Mouse (Mus musculus) kidney, postnatal 0 days (tissue): ENCODE measurements around the gene Zp1. TPM values are rescaled to one million over a fixed set of nuclear protein-coding genes. Genes with fewer than 3 reads are reported as not detected.

ENCODE experiments used
- ATAC-seq: fragments of 200-750 bp; cut with Nextera tagmentation; replicated peaks from 2 replicates; pipeline ENCODE4 v1.8.0; 2017; ENCODE audit warnings: low read depth, moderate number of reproducible peaks, moderate TSS enrichment, moderate library complexity; ENCODE audit not compliant: low FRiP score
- DNase-seq: peaks from one replicate; pipeline ENCODE4 v3.0.0-alpha.2; 2016; ENCODE audit warnings: low spot score
- H3K27ac ChIP-seq: fragments of 300-500 bp; sonication (generic); 2 replicates; pipeline ENCODE4 v1.5.1; 2014; ENCODE audit warnings: mild to moderate bottlenecking
- H3K27me3 ChIP-seq: fragments of 300-500 bp; sonication (generic); 2 replicates; pipeline ENCODE4 v1.6.1; 2014; ENCODE audit warnings: low read length, mixed read lengths; ENCODE audit not compliant: insufficient read depth
- H3K36me3 ChIP-seq: fragments of 300-500 bp; sonication (generic); 2 replicates; pipeline ENCODE4 v1.6.1; 2014; ENCODE audit warnings: low read length, mixed read lengths; ENCODE audit not compliant: insufficient read depth
- H3K4me1 ChIP-seq: fragments of 300-500 bp; sonication (generic); replicated peaks from 2 replicates; pipeline ENCODE4 v1.6.1; 2014; ENCODE audit warnings: antibody characterized with exemption, low read length, mixed read lengths; ENCODE audit not compliant: insufficient read depth
- H3K4me2 ChIP-seq: fragments of 300-500 bp; sonication (generic); 2 replicates; pipeline ENCODE4 v1.6.1; 2014; ENCODE audit warnings: mild to moderate bottlenecking, low read length, moderate library complexity, mixed read lengths
- H3K4me3 ChIP-seq: fragments of 300-500 bp; sonication (generic); replicated peaks from 2 replicates; pipeline ENCODE4 v1.5.1; 2014; ENCODE audit warnings: low read depth, low read length
- H3K9ac ChIP-seq: fragments of 300-500 bp; sonication (generic); 2 replicates; pipeline ENCODE4 v1.6.1; 2014; ENCODE audit warnings: low read depth, low read length
- H3K9me3 ChIP-seq: fragments of 300-500 bp; sonication (generic); replicated peaks from 2 replicates; pipeline ENCODE4 v1.6.1; 2016; ENCODE audit warnings: low read length, inconsistent platforms, mixed read lengths
- CTCF ChIP-seq: IDR thresholded peaks from 2 replicates; pipeline ENCODE4 v1.5.1; 2016; ENCODE audit warnings: antibody characterized with exemption, low read depth, mild to moderate bottlenecking, moderate library complexity
- WGBS: fragments of 180-500 bp; shearing (Covaris S2); extraction: QIAGEN DNeasy Blood & Tissue Kit; methylation state at CpG from one replicate; pipeline ENCODE4 v1.1.7; 2014; 5-methylcytosine and 5-hydroxymethylcytosine counted together
- polyA plus RNA-seq: library from polyadenylated mRNA; unstranded; fragments of >200 nt; fragmentation: Nextera tagmentation; extraction: Ambion mirVana; gene quantifications from 2 replicates; pipeline ENCODE4 v1.2.1, GENCODE M21; 2015

Zp1 gene
- polyA plus RNA-seq, 1 experiment from 2014 or later = not detected

GRCm38 (mm10) chr19:10949558-10949957 is 29.1 kb upstream of the Zp1 start:
- 0 out of 2 replicates have a peak, but pooled peaks cover 6% of the 10 kb centered on the region for H3K36me3 ChIP-seq
- peak overlapping the region; percentile 17 for H3K4me3 ChIP-seq
- H3K27ac ChIP-seq = no peak overlapping the region; the same call in 1 of the 2 replicates
- no peak for TF ChIP-seq CTCF
- no peaks in the 10 kb centered on the region for H3K9me3 ChIP-seq
- DNase-seq (no peak), ATAC-seq (no peak)
- H3K27me3 ChIP-seq = no peaks in the 10 kb centered on the region
- peak overlapping the region; percentile 52 for H3K4me2 ChIP-seq
- peak overlapping the region; percentile 47; the same call in 1 of the 2 replicates for H3K9ac ChIP-seq
- WGBS = 28% methylated on average over 9 of the region's 9 CpGs
- H3K4me1 ChIP-seq = peaks cover 15% of the 10 kb centered on the region

- Histone ChIP-seq H3K4me1 (peaks cover 15% of the 10 kb centered on the region), H3K36me3 (peaks cover 10% of the 10 kb centered on the region), H3K4me2 (peak within 1 kb of the TSS; percentile 81), H3K9me3 (no peaks in the 10 kb centered on the region), H3K4me3 (peak within 1 kb of the TSS; percentile 72), H3K27me3 (no peaks in the 10 kb centered on the region), H3K9ac (peak within 1 kb of the TSS; percentile 84), H3K27ac (peak within 1 kb of the TSS; percentile 57; the same call in 1 of the 2 replicates)
- ATAC-seq (peak; percentile 98), DNase-seq (peak; percentile 100)
- under 1% methylated on average over 30 of the region's 30 CpGs for WGBS
- no peak for TF ChIP-seq CTCF
These were observed 28.7 kb upstream of the Zp1 start, which contains the start of gene Ccdc86 for GRCm38 (mm10) chr19:10949112-10949511. Gene Ccdc86 (minus strand): TSS chr19:10949266.

GRCm38 (mm10) chr19:10948416-10948815 is 28.0 kb upstream of the Zp1 start:
- Histone ChIP-seq H3K27me3 (no peaks in the 10 kb centered on the region), H3K4me2 (peak overlapping the region; percentile 81), H3K4me3 (peak overlapping the region; percentile 72), H3K27ac (0 out of 2 replicates have a peak overlapping the region, but pooled peaks have one; percentile 57), H3K36me3 (peaks cover 17% of the 10 kb centered on the region), H3K4me1 (peaks cover 15% of the 10 kb centered on the region), H3K9ac (peak overlapping the region; percentile 84), H3K9me3 (no peaks in the 10 kb centered on the region)
- ATAC-seq (0 out of 2 replicates have a peak, but pooled peaks have one; percentile 0), DNase-seq (no peak)
- under 1% methylated on average over 20 of the region's 20 CpGs for WGBS
- no peak for TF ChIP-seq CTCF

DNA sequence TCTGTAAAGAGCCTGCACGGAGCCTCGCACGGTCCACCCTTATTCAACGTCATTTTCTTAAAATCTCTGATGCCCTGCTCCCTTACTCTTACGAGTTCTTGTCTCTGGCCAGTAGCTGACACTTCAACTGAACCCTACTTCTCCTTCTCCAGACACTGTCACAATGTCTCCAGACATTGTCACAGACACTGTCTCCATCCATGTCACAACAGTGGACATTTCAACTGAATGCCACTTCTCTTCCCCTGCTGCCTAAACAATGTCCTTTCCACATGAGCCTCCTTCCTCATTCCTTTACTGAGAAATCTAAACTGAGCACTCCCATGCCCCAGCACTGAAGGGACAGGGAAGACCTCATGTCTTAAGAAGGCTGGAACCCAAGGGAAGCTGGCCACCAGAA is 26.8 kb upstream of the Zp1 start:
- DNase-seq = no peak
- 80% methylated on average over 5 of the region's 5 CpGs for WGBS

GRCm38 (mm10) chr19:10946506-10946905 is 26.1 kb upstream of the Zp1 start:
- 77% methylated on average over 3 of the region's 3 CpGs for WGBS
- DNase-seq = no peak
- H3K9me3 ChIP-seq = no peaks in the 10 kb centered on the region
- H3K4me2 ChIP-seq = peak overlapping the region; percentile 81; the same call in 1 of the 2 replicates
- H3K9ac ChIP-seq = 0 out of 2 replicates have a peak overlapping the region, but pooled peaks have one; percentile 84
- peaks cover 15% of the 10 kb centered on the region for H3K4me1 ChIP-seq
- H3K27ac ChIP-seq = no peak overlapping the region
- no peak overlapping the region for H3K4me3 ChIP-seq
- H3K27me3 ChIP-seq = no peaks in the 10 kb centered on the region
- no peak for ATAC-seq
- no peak for TF ChIP-seq CTCF
- peaks cover 33% of the 10 kb centered on the region for H3K36me3 ChIP-seq

More for the DNA sequence above, 26.8 kb upstream of the Zp1 start:
- no peak for ATAC-seq
- no peaks in the 10 kb centered on the region for H3K27me3 ChIP-seq
- H3K4me1 ChIP-seq = peaks cover 15% of the 10 kb centered on the region
- H3K9ac ChIP-seq = peak overlapping the region; percentile 84
- peak overlapping the region; percentile 72; the same call in 1 of the 2 replicates for H3K4me3 ChIP-seq
- TF ChIP-seq CTCF = no peak
- peak overlapping the region; percentile 81 for H3K4me2 ChIP-seq
- H3K27ac ChIP-seq = no peak overlapping the region
- H3K9me3 ChIP-seq = no peaks in the 10 kb centered on the region
- peaks cover 28% of the 10 kb centered on the region for H3K36me3 ChIP-seq

DNA sequence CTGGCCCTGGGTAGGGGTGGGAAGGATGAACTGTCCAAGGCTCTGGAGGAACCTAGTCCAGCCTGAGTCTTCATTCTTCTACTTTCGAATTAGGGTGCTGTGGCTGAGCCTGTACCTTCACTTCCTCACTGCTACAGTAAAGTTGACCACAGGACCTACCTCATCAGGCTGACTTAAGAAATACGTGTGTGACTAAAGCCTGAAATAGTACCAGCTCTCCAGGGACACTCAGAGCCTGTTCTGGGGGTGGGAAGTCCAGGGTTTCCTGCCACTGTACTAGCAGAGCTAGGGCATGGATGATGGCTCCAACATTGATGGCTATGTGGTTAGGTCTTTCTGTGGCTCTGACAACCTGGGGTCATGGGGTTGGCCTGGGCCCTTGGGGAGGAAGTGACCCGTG is 23.5 kb upstream of the Zp1 start:
- Histone ChIP-seq H3K27me3 (no peaks in the 10 kb centered on the region), H3K4me2 (no peak overlapping the region), H3K9me3 (no peaks in the 10 kb centered on the region), H3K27ac (no peak overlapping the region), H3K4me3 (no peak overlapping the region), H3K9ac (no peak overlapping the region), H3K4me1 (peaks cover 28% of the 10 kb centered on the region), H3K36me3 (peaks cover 33% of the 10 kb centered on the region)
- no peak for TF ChIP-seq CTCF
- WGBS = 80% methylated on average over 3 of the region's 3 CpGs
- DNase-seq = no peak
- no peak for ATAC-seq
